Mouse (Mus musculus) splenic B cell, adult 2 months (primary cell): ENCODE data around the gene H2afb3.
"Not testable (repeated sequence)": the region's sequence is repeated elsewhere in the genome, so short reads cannot be mapped to it uniquely, and the experiment has no call there.

Source experiments
- DNase-seq: peaks from one replicate; pipeline ENCODE4 v3.0.0-alpha.2; 2011; ENCODE audit warnings: low read depth, low spot score
- H3K27me3 ChIP-seq: 2 replicates; pipeline ENCODE4 v1.6.1; 2012; ENCODE audit warnings: mild to moderate bottlenecking, low read length, moderate library complexity, mixed read lengths; ENCODE audit not compliant: control insufficient read depth, poor library complexity, insufficient read depth, severe bottlenecking
- H3K36me3 ChIP-seq: 2 replicates; pipeline ENCODE4 v1.6.1; 2012; ENCODE audit warnings: mild to moderate bottlenecking, low read length, moderate library complexity, mixed read lengths; ENCODE audit not compliant: control insufficient read depth, poor library complexity, insufficient read depth, severe bottlenecking

H2afb3 gene

GRCm38 (mm10) chrX:120312995-120313394 lies at the start of gene H2afb3:
H2afb3 (minus strand) TSS chrX:120313095.
- DNase-seq, H3K27me3 ChIP-seq: not testable (repeated sequence)

GRCm38 (mm10) chrX:120301469-120302175 lies 11.3 kb downstream of the H2afb3 start:
- DNase-seq = no peak
- H3K27me3 ChIP-seq = no peaks in the 10 kb centered on the region
- H3K36me3 ChIP-seq = no peaks in the 10 kb centered on the region

More at GRCm38 (mm10) chrX:120312995-120313394, at the start of gene H2afb3:
- H3K36me3 ChIP-seq = not testable (repeated sequence)

- no peak for DNase-seq
- H3K36me3 ChIP-seq = no peaks in the 10 kb centered on the region
- H3K27me3 ChIP-seq = no peaks in the 10 kb centered on the region
Measured at GRCm38 (mm10) chrX:120292832-120293750, 19.8 kb downstream of the H2afb3 start.

GRCm38 (mm10) chrX:120291696-120292095 lies 21.2 kb downstream of the H2afb3 start:
- H3K27me3 ChIP-seq = no peaks in the 10 kb centered on the region
- H3K36me3 ChIP-seq = no peaks in the 10 kb centered on the region
- DNase-seq = no peak

GRCm38 (mm10) chrX:120290900-120291280 lies 22.0 kb downstream of the H2afb3 start:
- DNase-seq = no peak
- no peaks in the 10 kb centered on the region for H3K27me3 ChIP-seq
- no peaks in the 10 kb centered on the region for H3K36me3 ChIP-seq

- Histone ChIP-seq H3K36me3 (no peaks in the 10 kb centered on the region), H3K27me3 (no peaks in the 10 kb centered on the region)
- no peak for DNase-seq
Measured at GRCm38 (mm10) chrX:120290011-120290899, 22.6 kb downstream of the H2afb3 start, which contains the start of gene Pcdh11x. Pcdh11x (plus strand) TSS chrX:120290259.

GRCm38 (mm10) chrX:120287502-120287901 lies 25.4 kb downstream of the H2afb3 start:
- no peaks in the 10 kb centered on the region for H3K27me3 ChIP-seq
- no peaks in the 10 kb centered on the region for H3K36me3 ChIP-seq
- DNase-seq = no peak

- no peaks in the 10 kb centered on the region for H3K27me3 ChIP-seq
- DNase-seq = no peak
- no peaks in the 10 kb centered on the region for H3K36me3 ChIP-seq
Measured at GRCm38 (mm10) chrX:120285522-120285921, 27.4 kb downstream of the H2afb3 start.
